Mouse (Mus musculus) ES-Bruce4 (cell line): ENCODE results near the gene Tpr.

Source experiments
- CTCF ChIP-seq: IDR thresholded peaks from one replicate; pipeline ENCODE4 v1.8.1; 2011; ENCODE audit warnings: low read depth, low read length
- EP300 ChIP-seq: IDR thresholded peaks from 2 replicates; pipeline ENCODE4 v1.6.1; 2011; ENCODE audit warnings: low read depth, low read length; ENCODE audit not compliant: insufficient read depth
- POLR2A ChIP-seq: IDR thresholded peaks from one replicate; pipeline ENCODE4 v1.8.1; 2011; ENCODE audit warnings: low read length; ENCODE audit not compliant: insufficient read depth

DNA sequence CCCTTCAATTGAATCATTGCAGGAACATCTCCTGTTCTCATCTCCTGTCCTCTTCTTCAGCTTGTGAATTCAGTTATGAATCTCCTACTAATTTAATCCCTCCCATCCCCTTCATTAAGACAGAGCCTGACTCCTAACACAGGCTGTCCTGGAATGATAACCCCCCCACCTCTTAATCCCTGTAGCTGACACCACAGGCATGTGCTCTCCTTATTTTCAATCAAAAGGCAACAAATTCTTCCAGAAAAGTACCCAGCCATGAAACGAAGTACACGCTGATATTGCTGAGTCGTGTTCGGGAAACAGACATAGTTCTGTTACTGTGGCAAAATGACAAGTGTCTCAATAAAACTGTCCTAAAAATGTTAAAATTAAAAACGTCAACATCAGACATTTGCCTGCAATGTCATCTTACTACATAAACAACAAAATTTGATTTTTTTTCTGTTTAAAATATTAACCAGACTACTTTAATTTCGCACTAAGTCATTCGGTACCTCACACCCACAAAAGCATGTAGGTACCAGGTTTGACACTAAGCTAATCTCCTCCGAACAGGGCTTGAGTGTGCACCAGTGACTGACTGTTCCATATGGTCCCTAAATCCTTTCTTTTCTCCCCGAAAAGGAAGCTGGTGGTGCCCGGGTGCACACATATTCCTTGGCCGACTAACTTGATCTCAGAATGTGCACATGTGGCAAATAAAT is 554 bp upstream of the Tpr start:
- TF ChIP-seq CTCF (no peak), EP300 (no peak), POLR2A (no peak)
